Mouse (Mus musculus) stomach, postnatal 0 days (tissue): Measurements from ENCODE around the gene Wdr61.

Experiments
- CTCF ChIP-seq: IDR thresholded peaks from 2 replicates; pipeline ENCODE4 v1.5.1; 2016; ENCODE audit warnings: antibody characterized with exemption, low read depth, mild to moderate bottlenecking, moderate library complexity
- EP300 ChIP-seq: optimal IDR thresholded peaks from 2 replicates; pipeline ENCODE3; 2016; ENCODE audit warnings: antibody characterized with exemption

DNA sequence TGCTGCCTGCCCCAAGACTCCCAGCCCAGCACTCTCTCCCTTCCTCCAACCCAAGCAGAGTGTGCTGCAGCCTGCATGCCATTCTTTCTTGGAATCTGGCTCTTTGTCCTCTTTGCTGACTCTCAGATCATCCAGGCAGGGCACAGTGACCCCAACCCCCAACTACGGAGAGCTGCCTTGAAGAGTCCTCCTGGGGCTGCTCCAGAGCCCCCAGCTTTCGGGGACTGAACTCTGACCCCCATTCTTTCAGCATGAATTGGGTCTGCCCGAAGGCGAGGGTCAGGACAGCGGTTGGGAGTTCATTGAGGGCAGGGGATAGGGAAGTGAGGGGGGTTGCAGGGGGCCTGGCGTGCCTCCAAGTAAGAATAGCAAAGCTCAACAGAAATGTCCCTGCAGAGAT lies 25.3 kb upstream of the Wdr61 start:
- TF ChIP-seq CTCF (no peak), EP300 (no peak)
